Mouse (Mus musculus) cerebellum, adult 2 months (tissue): ENCODE results near the gene Cabs1.

Experiments
- CTCF ChIP-seq: fragments of 200-500 bp; IDR thresholded peaks from 2 replicates; pipeline ENCODE4 v1.5.1; 2011; ENCODE audit warnings: low read depth, mild to moderate bottlenecking, control low read depth, low read length, moderate library complexity, borderline replicate concordance; ENCODE audit not compliant: insufficient read depth
- POLR2A ChIP-seq: fragments of 200-500 bp; IDR thresholded peaks from 2 replicates; pipeline ENCODE4 v1.6.1; 2011; ENCODE audit warnings: low read length, control low read depth, borderline replicate concordance; ENCODE audit not compliant: insufficient read depth

DNA sequence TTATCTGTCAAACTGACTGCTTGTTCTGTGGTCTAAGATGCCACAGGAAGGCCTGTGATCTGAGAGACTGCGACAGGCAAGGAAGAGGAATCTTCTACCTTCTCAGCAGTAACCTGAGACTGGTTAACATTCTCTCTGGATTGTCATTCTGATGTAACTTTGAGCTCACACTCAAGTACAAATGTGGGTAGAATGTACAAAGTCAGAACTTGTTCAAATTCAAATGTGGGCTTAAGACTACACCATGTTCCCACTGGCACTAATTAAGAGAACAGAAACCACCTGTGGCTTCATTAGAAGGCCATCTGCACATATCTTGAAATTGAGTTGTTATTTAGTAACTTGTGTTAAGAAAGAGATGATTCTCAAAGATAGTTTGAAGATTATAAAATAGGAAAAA lies 47.6 kb upstream of the Cabs1 start:
- no peak for TF ChIP-seq CTCF
- no peak for TF ChIP-seq POLR2A
